In genomic region chr2:35662738-35663550, GRCm38 (mm10) we compare ENCODE assay signal across 8 mouse cellular contexts.
DNase-seq lines count a peak whose midpoint lies in the region; ATAC-seq and TF ChIP-seq lines count a peak whose summit lies in the region.

No protein-coding gene starts in this region.

- no peaks in the 10 kb centered on the region for H3K27me3 ChIP-seq in kidney, adult 2 months (replicated peaks; ENCODE audit: control insufficient read depth, insufficient read depth, low read length)
- H3K27me3 ChIP-seq in hindbrain, embryonic 14.5 days (ENCODE audit: control insufficient read depth, insufficient read depth, low read length): no peaks in the 10 kb centered on the region
- no peaks in the 10 kb centered on the region for H3K27me3 ChIP-seq in midbrain, embryonic 14.5 days (ENCODE audit: control insufficient read depth, insufficient read depth, low read length)

- H3K9ac ChIP-seq in hindbrain, embryonic 14.5 days: peak overlapping the region; percentile 98
- peak overlapping the region; percentile 96 for H3K9ac ChIP-seq in midbrain, embryonic 14.5 days (replicated peaks; ENCODE audit: low read length)

- DNase-seq in kidney, postnatal 10 days: peak; percentile 38
- no peak for DNase-seq in kidney, adult 2 months
- DNase-seq in embryo, embryonic 11 days: peak; percentile 62
- peak; percentile 45 for DNase-seq in hindbrain, embryonic 14.5 days (ENCODE audit: low spot score)
- peak; percentile 67 for DNase-seq in midbrain, embryonic 14.5 days
- DNase-seq in adrenal gland, postnatal 36 days: no peak
- no peak for DNase-seq in ovary, adult 18-20 months (ENCODE audit: low spot score)
- no peak for DNase-seq in thymus, postnatal 36 days

- H3K4me1 ChIP-seq in kidney, adult 2 months (ENCODE audit: control insufficient read depth, insufficient read depth, low read length): no peaks in the 10 kb centered on the region; the same call in 1 of the 2 replicates
- peaks cover 45% of the 10 kb centered on the region for H3K4me1 ChIP-seq in hindbrain, embryonic 14.5 days (replicated peaks; ENCODE audit: control insufficient read depth, insufficient read depth, low read length)
- H3K4me1 ChIP-seq in midbrain, embryonic 14.5 days (ENCODE audit: control insufficient read depth, insufficient read depth, low read length): peaks cover 43% of the 10 kb centered on the region

- peak overlapping the region; percentile 90 for H3K4me2 ChIP-seq in hindbrain, embryonic 14.5 days (replicated peaks)
- peak overlapping the region; percentile 92 for H3K4me2 ChIP-seq in midbrain, embryonic 14.5 days (ENCODE audit: low read length)

- H3K9me3 ChIP-seq in hindbrain, embryonic 14.5 days (ENCODE audit: control insufficient read depth, low read length): no peaks in the 10 kb centered on the region
- H3K9me3 ChIP-seq in midbrain, embryonic 14.5 days (ENCODE audit: control insufficient read depth, low read length): no peaks in the 10 kb centered on the region

- 56% methylated on average over 26 of the region's 26 CpGs for WGBS in kidney, adult 2 months
- WGBS in hindbrain, embryonic 14.5 days: 6% methylated on average over 26 of the region's 26 CpGs
- WGBS in midbrain, embryonic 14.5 days: 5% methylated on average over 26 of the region's 26 CpGs

- ATAC-seq in hindbrain, embryonic 14.5 days (ENCODE audit: low FRiP score): no peak
- no peak; the same call in 1 of the 2 replicates for ATAC-seq in midbrain, embryonic 14.5 days (ENCODE audit: low FRiP score, low TSS enrichment)

- no peak for TF ChIP-seq CTCF in kidney, adult 2 months (conservative IDR thresholded peaks at IDR 0.05; ENCODE audit: insufficient read depth, insufficient read length, low read depth, low read length)

- no peak overlapping the region for H3K4me3 ChIP-seq in kidney, adult 2 months (ENCODE audit: insufficient read depth, low read depth, low read length)
- H3K4me3 ChIP-seq in hindbrain, embryonic 14.5 days (replicated peaks; ENCODE audit: low read length): peak overlapping the region; percentile 96
- H3K4me3 ChIP-seq in midbrain, embryonic 14.5 days (replicated peaks; ENCODE audit: low read depth, low read length): peak overlapping the region; percentile 80

- H3K36me3 ChIP-seq in kidney, adult 2 months (ENCODE audit: control insufficient read depth, insufficient read depth, low read length): no peaks in the 10 kb centered on the region
- no peaks in the 10 kb centered on the region for H3K36me3 ChIP-seq in hindbrain, embryonic 14.5 days (replicated peaks; ENCODE audit: control insufficient read depth, insufficient read depth)
- no peaks in the 10 kb centered on the region for H3K36me3 ChIP-seq in midbrain, embryonic 14.5 days (ENCODE audit: control insufficient read depth, insufficient read depth, low read length)

- no peak for TF ChIP-seq POLR2A in kidney, adult 2 months (IDR thresholded peaks at IDR 0.05; ENCODE audit: low read depth, low read length)

- no peak overlapping the region for H3K27ac ChIP-seq in kidney, adult 2 months (ENCODE audit: insufficient read depth, low read depth, low read length)
- H3K27ac ChIP-seq in hindbrain, embryonic 14.5 days: peak overlapping the region; percentile 91
- peak overlapping the region; percentile 94 for H3K27ac ChIP-seq in midbrain, embryonic 14.5 days (replicated peaks; ENCODE audit: low read depth, low read length)

Comparison
In these comparisons a context has a peak if more than half of its experiments do, and no peak if none do; other contexts are left out.
1. DNase-seq: peak in kidney, postnatal 10 days (single experiment), embryo, embryonic 11 days (single experiment), hindbrain, embryonic 14.5 days (single experiment) and midbrain, embryonic 14.5 days (single experiment); none in kidney, adult 2 months (single experiment), adrenal gland, postnatal 36 days (0 of 2), ovary, adult 18-20 months (single experiment) and thymus, postnatal 36 days (0 of 2).